Mouse (Mus musculus) brain, embryonic 14.5 days (tissue): ENCODE results near the gene Ptpn21. TPM values are rescaled to one million over a fixed set of nuclear protein-coding genes. Genes with fewer than 3 reads are reported as not detected.

ENCODE experiments used
- DNase-seq: peaks from one replicate; pipeline ENCODE4 v3.0.0-alpha.2; 2011; ENCODE audit warnings: low read depth
- CTCF ChIP-seq: fragments of 200-500 bp; IDR thresholded peaks from 2 replicates; pipeline ENCODE4 v1.5.1; 2012; ENCODE audit warnings: inconsistent platforms, mild to moderate bottlenecking, moderate library complexity, borderline replicate concordance; ENCODE audit not compliant: insufficient read depth, insufficient read length; ENCODE audit errors: extremely low read depth
- POLR2A ChIP-seq: fragments of 200-500 bp; IDR thresholded peaks from 2 replicates; pipeline ENCODE4 v1.6.1; 2012; ENCODE audit warnings: mild to moderate bottlenecking, inconsistent platforms, borderline replicate concordance; ENCODE audit not compliant: poor library complexity, insufficient read depth, insufficient read length, severe bottlenecking; ENCODE audit errors: extremely low read depth
- polyA plus RNA-seq: library from polyadenylated mRNA; depleted of rRNA; stranded (reverse); fragments of >200 nt; gene quantifications from 2 replicates; pipeline ENCODE4 v1.2.3, GENCODE M21; 2012; rRNA removed

Gene Ptpn21
- polyA plus RNA-seq, result 7.1 and 7.9 TPM in 2 replicates

DNA sequence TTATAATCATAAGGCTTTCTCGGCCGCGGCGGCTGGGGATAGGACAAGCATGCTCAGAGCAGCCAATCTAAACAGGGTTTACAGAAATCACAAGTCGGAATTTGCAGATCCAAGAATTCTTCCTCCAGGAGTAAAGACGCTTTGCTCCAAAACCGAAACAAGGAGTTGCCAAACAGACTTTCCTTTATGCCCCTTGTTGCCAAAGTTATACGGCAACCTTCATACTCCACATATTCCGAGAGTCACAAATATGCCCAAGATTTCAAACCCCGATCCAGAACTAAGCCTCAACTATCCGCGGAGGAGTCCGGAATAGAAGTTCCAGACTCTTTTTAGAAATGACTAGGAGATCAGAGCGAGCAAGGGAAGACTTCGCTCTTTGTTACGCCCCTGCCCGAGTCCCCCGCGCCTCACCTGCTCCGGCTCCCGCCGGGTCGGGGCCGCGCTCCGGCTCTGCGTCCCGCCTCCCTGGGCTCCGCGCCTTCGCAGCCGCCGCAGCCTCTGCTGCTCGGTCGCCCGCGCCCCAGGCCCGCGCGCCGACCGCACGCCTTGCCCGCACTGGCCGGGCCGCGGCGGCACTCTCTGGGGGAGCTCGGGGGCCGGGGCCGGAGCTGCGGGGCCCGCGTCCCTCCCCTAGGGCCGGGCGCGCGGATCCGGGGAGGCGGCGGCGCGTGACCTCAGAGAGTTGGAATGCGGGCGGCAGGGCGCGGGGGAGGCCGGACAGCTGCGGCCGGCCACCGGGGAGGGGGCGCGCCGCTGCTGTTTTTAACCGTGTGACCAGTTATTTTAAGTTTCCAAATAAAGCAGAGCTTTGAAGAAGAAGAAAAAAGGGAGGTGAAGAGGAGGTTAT is at the start of gene Ptpn21:
Gene Ptpn21, minus strand, starts transcription at position 455 of the 850 bp plus-strand sequence.
- TF ChIP-seq CTCF, result no peak
- TF ChIP-seq POLR2A, result peak; percentile 32; the same call in 1 of the 2 replicates
- peak; percentile 74 for DNase-seq

DNA sequence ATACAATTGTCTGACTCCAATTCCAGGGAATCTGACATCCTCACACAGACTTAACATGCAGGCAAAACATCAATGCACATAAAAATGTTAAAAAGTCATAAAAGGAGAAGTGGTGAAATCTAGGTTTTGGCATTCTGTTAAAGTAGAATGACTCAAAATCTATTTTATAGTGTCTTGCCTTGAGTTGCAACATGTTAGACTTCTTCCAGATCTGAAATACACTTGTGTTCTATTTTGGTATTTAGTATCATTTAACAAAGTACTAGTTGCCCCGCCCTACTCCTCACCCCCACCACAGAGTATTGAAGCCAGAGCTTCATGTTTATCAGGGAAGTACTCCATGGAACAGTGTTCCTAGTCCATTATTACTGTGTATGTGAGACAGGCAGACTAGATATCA is 47.0 kb upstream of the Ptpn21 start:
- TF ChIP-seq POLR2A, result no peak
- TF ChIP-seq CTCF, result no peak
- no peak for DNase-seq

DNA sequence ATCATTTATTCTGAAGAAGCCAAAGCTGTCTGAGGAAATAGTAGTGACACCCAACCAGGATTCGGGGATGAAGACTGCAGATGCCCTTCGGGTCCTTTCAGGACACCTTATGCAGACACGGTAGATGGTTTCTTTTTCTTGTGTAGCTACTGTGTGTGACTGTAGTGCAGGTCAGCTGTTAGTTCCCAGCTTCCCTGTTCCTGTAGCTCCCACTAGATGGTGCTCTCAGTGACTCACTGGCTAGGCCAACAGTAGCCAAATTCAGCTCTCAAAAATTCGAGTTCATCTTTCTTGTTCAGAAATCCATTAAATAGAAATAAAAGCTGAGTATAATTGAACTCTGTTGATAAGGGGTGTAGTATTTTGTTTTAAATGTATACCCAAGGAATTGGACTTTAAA is 41.9 kb upstream of the Ptpn21 start:
- DNase-seq, result peak; percentile 58

DNA sequence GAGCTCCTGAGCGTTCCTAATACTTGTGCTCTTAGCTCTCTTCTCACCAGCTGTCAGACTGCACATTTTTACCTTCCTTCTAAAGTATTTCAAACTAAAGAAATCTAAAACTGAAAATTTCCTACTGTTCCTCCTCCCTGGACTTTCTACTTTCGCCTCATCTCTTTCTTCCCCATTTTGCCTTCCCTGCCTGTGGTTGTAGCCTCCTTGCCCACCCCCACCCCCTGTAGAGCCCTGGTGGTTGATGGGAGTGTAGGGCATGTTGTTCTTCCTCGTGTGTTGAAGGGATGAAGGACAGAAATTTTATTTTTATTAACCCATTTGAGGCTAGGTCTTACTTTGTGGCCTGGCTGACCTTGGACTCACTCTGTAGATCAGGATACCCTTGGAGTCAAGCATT is 40.3 kb upstream of the Ptpn21 start:
- no peak for DNase-seq
- TF ChIP-seq CTCF (no peak), POLR2A (no peak)

More for the DNA sequence above, 41.9 kb upstream of the Ptpn21 start:
- TF ChIP-seq CTCF, result peak; percentile 64; the same call in 1 of the 2 replicates
- TF ChIP-seq POLR2A, result no peak

DNA sequence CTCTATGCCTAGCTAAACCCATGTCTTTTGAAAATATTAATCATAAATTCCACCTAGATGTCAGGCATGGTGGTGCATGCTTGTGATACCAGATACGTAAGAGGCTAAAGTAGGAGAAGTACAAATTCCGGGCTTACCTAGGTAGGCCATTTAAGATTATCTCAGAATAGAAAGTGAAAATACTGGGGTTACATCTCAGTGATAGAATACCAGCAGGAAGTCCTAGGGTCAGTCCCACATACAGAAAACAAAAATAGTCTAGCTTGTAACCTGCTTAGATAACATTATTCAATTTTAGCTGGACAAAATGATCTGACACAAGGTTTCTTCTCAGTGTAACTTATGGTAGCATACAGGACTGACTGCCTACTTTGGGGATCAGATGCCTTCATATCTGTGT is 29.0 kb upstream of the Ptpn21 start:
- no peak for DNase-seq
- no peak for TF ChIP-seq POLR2A
- no peak for TF ChIP-seq CTCF

DNA sequence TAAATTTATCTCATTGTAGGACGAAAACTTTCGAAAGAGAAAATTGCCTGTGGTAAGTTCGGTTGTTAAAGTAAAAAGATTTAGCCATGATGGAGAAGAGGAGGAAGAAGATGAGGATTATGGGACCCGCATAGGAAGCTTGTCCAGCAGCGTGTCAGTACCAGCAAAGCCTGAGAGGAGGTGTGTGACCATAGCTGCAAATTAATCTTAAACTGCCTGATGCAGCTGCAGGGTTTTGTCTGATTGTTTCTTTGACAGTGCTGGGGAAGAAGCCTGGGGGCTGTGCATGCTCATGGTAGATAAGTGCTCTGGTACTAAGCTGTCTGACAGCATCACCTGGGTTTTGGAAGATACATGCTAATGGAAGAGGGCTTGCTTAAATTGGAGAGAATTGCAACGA is 22.5 kb upstream of the Ptpn21 start:
- no peak for DNase-seq
- TF ChIP-seq CTCF (no peak), POLR2A (no peak)

DNA sequence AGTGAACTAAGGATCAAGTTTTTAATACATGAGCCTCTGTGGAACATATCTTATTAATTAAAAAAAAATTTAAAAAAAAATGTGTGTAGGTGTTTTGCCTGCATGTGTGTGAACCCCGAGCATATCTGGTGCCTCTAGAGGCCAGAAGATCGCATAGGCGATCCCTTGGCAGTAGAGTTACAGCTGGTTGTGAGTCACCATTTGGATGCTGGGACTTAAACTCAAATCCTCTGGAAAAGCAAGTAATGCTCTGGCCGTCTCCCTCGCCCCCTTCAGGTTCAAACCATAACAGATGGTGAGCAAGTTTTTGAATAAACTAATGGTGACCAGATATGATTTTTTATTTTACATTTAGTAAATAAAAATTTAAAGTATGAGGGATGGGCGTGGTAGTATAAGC is 20.4 kb upstream of the Ptpn21 start:
- DNase-seq, result no peak
- no peak for TF ChIP-seq CTCF
- no peak for TF ChIP-seq POLR2A

DNA sequence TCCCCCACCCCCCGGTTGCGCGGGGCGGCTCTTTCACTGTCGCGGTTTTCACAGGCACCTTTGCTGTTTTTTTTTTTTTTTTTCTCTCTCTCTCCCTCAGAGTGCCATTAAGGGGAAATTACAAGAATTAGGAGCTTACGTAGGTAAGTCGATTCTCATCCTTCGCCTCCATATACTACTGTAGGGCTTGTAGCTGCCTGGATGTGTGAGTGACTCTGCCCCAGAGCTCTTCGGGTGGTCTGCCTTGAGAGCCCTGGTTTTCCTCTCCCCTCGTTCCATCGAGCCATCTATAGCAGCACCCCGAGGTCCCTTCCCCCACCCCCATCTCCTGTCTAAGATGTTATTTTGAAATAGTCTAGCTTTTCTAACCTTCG is 10.2 kb upstream of the Ptpn21 start:
- peak; percentile 62 for DNase-seq
- TF ChIP-seq POLR2A (no peak), CTCF (no peak)

DNA sequence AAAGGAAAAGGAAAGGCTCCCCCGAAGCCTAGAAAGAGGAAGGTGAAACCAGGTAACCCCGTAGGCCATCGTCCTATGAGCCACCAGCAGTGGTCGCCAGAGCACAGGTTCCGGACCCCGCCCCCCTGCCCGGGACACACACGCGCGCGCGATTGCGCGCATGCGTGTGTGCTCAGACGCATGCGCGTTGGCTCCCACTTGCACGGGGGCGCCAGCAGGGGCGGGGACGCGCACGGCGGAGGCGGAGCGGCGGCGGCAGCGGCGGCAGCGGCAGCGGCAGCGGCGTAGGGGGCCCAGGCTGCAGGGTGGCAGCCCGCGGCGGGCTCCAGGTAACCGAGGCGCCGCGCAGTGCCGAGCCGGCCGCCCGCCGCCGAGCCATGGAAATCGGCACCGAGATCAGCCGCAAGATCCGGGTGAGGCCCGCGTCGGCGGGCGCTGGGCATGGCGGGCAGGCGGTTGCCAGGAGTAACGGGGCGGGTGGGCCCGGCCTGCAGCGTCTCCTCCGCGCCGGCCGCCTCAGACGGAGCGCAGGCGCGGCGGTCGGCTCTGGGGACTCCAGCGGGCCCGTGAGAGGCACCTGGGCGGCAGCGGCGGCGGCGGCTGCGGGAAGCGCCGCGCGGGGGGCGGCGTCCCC is 9.7 kb upstream of the Ptpn21 start, which contains the start of gene Zc3h14:
Gene Zc3h14, plus strand, starts transcription at position 219 of the 634 bp plus-strand sequence.
- peak; percentile 97 for DNase-seq
- TF ChIP-seq POLR2A, result peak; percentile 61; the same call in 1 of the 2 replicates
- peak; percentile 71 for TF ChIP-seq CTCF

DNA sequence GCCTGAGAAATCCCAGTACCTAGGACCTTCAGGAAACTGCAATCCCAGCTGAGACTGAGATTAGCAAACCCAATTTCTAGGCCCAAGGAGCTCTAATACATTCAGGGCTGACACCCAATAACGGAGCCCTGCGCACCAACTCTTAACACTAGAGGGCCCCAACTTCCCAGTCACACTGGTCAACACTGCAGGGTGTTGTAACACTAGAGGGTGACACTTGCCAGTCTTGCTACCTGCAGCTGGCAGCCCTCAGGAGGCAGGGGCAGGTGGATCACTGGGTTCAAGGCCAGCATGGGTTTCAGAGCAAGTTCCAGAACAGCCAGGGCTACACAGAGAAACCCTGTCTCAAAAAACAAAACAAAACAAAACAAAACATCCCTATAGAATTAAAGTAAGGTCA is 8.9 kb upstream of the Ptpn21 start:
- TF ChIP-seq CTCF (peak; percentile 38; the same call in 1 of the 2 replicates), POLR2A (no peak)
- DNase-seq, result peak; percentile 24

DNA sequence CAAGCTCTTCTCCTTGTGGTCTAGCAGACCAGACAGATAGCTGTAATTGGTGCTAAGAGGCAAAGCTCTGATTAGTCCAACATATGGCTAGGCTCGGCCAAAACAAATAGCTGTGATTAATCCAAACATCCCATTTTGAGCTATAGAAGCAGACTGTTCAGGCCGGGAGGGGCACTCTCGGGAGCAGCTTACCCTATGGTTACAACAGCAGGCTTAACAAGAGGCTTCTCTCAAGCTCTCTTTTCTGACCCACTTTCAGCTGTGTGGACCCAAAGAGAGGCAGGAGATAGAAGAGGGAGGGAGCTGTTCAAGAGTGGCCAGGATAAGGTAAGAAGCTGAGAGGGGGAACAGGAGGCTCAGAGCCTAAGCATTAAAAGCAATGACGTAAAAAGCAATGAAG is 8.4 kb upstream of the Ptpn21 start:
- TF ChIP-seq POLR2A (no peak), CTCF (no peak)
- DNase-seq, result no peak

DNA sequence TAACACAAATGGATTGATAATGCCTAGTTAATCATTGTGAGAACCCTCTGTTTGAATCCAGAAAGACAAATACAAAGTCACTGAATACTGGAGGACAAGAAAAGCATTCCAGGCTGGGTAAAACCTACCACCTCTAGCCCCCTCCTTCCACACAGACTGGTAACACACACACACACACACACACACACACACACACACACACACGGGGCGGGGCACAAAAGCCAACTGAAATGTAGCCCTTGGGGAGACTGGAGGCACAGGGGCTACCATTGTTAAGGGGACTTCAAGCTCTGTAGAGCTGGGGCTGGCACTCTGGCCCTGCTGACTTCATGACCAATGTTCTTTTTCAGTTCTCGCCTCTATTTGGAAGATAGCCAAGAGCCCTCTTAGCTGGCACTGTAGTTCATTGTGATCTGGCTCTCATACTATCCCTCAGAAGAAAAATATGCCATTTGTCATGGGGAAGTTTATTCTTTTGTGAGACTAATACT is 3.9 kb upstream of the Ptpn21 start:
- no peak for TF ChIP-seq CTCF
- no peak for TF ChIP-seq POLR2A
- DNase-seq, result peak; percentile 81
